Mouse (Mus musculus): ENCODE measurements around the gene Ap5z1. TPM values are rescaled to one million over a fixed set of nuclear protein-coding genes. Genes with fewer than 3 reads are reported as not detected.

The Ap5z1 gene
- polyA plus RNA-seq, 1 experiment from 2014 or later: 6.4 TPM

- no peak overlapping the region for H3K4me2 ChIP-seq (ENCODE audit: low read length)
- H3K9me3 ChIP-seq (replicated peaks; ENCODE audit: low read length): no peaks in the 10 kb centered on the region
- peaks cover 36% of the 10 kb centered on the region for H3K4me1 ChIP-seq (replicated peaks; ENCODE audit: insufficient read depth, low read length)
- DNase-seq (ENCODE audit: low spot score): no peak
- no peak for ATAC-seq (replicated peaks; ENCODE audit: low FRiP score, low read depth)
- H3K4me3 ChIP-seq (replicated peaks; ENCODE audit: low read depth, low read length): no peak overlapping the region
- 77% methylated on average over 7 of the region's 7 CpGs for WGBS
- H3K27me3 ChIP-seq (ENCODE audit: insufficient read depth, low read length): no peaks in the 10 kb centered on the region
- H3K9ac ChIP-seq (ENCODE audit: low read depth, low read length): no peak overlapping the region
- TF ChIP-seq CTCF (IDR thresholded peaks at IDR 0.05; ENCODE audit: low read depth): no peak
- H3K36me3 ChIP-seq (ENCODE audit: insufficient read depth, low read length): no peaks in the 10 kb centered on the region
- H3K27ac ChIP-seq: peak overlapping the region; percentile 94
These were observed 21.7 kb upstream of the Ap5z1 start for GRCm38 (mm10) chr5:142442045-142442440.

GRCm38 (mm10) chr5:142443514-142443913 is 20.2 kb upstream of the Ap5z1 start:
- no peak for DNase-seq (ENCODE audit: low spot score)
- Histone ChIP-seq H3K9ac (ENCODE audit: low read depth, low read length) (no peak overlapping the region), H3K4me1 (replicated peaks; ENCODE audit: insufficient read depth, low read length) (peaks cover 36% of the 10 kb centered on the region), H3K4me3 (replicated peaks; ENCODE audit: low read depth, low read length) (no peak overlapping the region), H3K27ac (peak overlapping the region; percentile 13; the same call in 1 of the 2 replicates), H3K4me2 (ENCODE audit: low read length) (no peak overlapping the region), H3K36me3 (ENCODE audit: insufficient read depth, low read length) (no peaks in the 10 kb centered on the region), H3K9me3 (replicated peaks; ENCODE audit: low read length) (no peaks in the 10 kb centered on the region), H3K27me3 (ENCODE audit: insufficient read depth, low read length) (no peaks in the 10 kb centered on the region)
- 60% methylated on average over 15 of the region's 15 CpGs for WGBS
- no peak for TF ChIP-seq CTCF (IDR thresholded peaks at IDR 0.05; ENCODE audit: low read depth)
- no peak for ATAC-seq (replicated peaks; ENCODE audit: low FRiP score, low read depth)

DNA sequence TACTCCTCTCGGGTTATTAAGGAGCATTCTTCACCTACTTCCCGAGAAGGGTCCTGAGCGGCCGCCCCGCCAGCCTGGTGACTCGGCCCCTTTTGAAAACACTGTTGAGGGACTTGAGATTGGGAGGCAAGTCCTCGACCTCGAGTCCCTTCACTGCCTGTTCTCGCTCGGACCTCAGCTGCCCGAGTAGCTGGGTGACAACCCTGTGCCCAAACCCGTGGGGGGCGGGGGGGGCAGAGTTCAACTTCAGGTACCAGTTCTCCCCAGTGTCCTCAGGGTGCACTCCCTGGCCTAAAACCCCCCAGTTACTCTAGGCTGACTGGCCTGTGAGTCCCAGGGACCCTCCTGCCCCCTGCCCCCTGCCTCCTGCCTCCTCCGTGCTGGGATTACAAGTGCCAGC is 19.8 kb upstream of the Ap5z1 start:
- H3K36me3 ChIP-seq (ENCODE audit: insufficient read depth, low read length): 0 out of 2 replicates have a peak, but pooled peaks cover under 1% of the 10 kb centered on the region
- 64% methylated on average over 14 of the region's 14 CpGs for WGBS
- H3K9ac ChIP-seq (ENCODE audit: low read depth, low read length): no peak overlapping the region
- no peaks in the 10 kb centered on the region for H3K27me3 ChIP-seq (ENCODE audit: insufficient read depth, low read length)
- no peak overlapping the region for H3K4me2 ChIP-seq (ENCODE audit: low read length)
- no peak overlapping the region for H3K27ac ChIP-seq
- H3K9me3 ChIP-seq (replicated peaks; ENCODE audit: low read length): no peaks in the 10 kb centered on the region
- ATAC-seq (replicated peaks; ENCODE audit: low FRiP score, low read depth) (no peak), DNase-seq (ENCODE audit: low spot score) (no peak)
- no peak for TF ChIP-seq CTCF (IDR thresholded peaks at IDR 0.05; ENCODE audit: low read depth)
- H3K4me3 ChIP-seq (replicated peaks; ENCODE audit: low read depth, low read length): no peak overlapping the region
- peaks cover 36% of the 10 kb centered on the region for H3K4me1 ChIP-seq (replicated peaks; ENCODE audit: insufficient read depth, low read length)

- peaks cover 26% of the 10 kb centered on the region for H3K4me1 ChIP-seq (replicated peaks; ENCODE audit: insufficient read depth, low read length)
These were observed 18.8 kb upstream of the Ap5z1 start for GRCm38 (mm10) chr5:142444791-142445531.

GRCm38 (mm10) chr5:142445709-142446108 is 18.0 kb upstream of the Ap5z1 start:
- Histone ChIP-seq H3K27ac (no peak overlapping the region), H3K9me3 (replicated peaks; ENCODE audit: low read length) (no peaks in the 10 kb centered on the region), H3K4me2 (ENCODE audit: low read length) (no peak overlapping the region), H3K9ac (ENCODE audit: low read depth, low read length) (no peak overlapping the region), H3K36me3 (ENCODE audit: insufficient read depth, low read length) (peaks cover 16% of the 10 kb centered on the region; the same call in 1 of the 2 replicates), H3K27me3 (ENCODE audit: insufficient read depth, low read length) (no peaks in the 10 kb centered on the region), H3K4me1 (replicated peaks; ENCODE audit: insufficient read depth, low read length) (peaks cover 23% of the 10 kb centered on the region), H3K4me3 (replicated peaks; ENCODE audit: low read depth, low read length) (no peak overlapping the region)
- WGBS: 65% methylated on average over 8 of the region's 8 CpGs
- no peak for TF ChIP-seq CTCF (IDR thresholded peaks at IDR 0.05; ENCODE audit: low read depth)
- DNase-seq (ENCODE audit: low spot score) (no peak), ATAC-seq (replicated peaks; ENCODE audit: low FRiP score, low read depth) (no peak)

More at GRCm38 (mm10) chr5:142444791-142445531, 18.8 kb upstream of the Ap5z1 start:
- no peak overlapping the region for H3K9ac ChIP-seq (ENCODE audit: low read depth, low read length)
- H3K36me3 ChIP-seq (ENCODE audit: insufficient read depth, low read length): peaks cover 10% of the 10 kb centered on the region; the same call in 1 of the 2 replicates
- TF ChIP-seq CTCF (IDR thresholded peaks at IDR 0.05; ENCODE audit: low read depth): no peak
- H3K27ac ChIP-seq: peak overlapping the region; percentile 6; the same call in 1 of the 2 replicates
- H3K9me3 ChIP-seq (replicated peaks; ENCODE audit: low read length): no peaks in the 10 kb centered on the region
- H3K27me3 ChIP-seq (ENCODE audit: insufficient read depth, low read length): no peaks in the 10 kb centered on the region
- no peak overlapping the region for H3K4me2 ChIP-seq (ENCODE audit: low read length)
- ATAC-seq (replicated peaks; ENCODE audit: low FRiP score, low read depth): no peak
- no peak overlapping the region for H3K4me3 ChIP-seq (replicated peaks; ENCODE audit: low read depth, low read length)
- no peak for DNase-seq (ENCODE audit: low spot score)
- WGBS: 63% methylated on average over 11 of the region's 11 CpGs

DNA sequence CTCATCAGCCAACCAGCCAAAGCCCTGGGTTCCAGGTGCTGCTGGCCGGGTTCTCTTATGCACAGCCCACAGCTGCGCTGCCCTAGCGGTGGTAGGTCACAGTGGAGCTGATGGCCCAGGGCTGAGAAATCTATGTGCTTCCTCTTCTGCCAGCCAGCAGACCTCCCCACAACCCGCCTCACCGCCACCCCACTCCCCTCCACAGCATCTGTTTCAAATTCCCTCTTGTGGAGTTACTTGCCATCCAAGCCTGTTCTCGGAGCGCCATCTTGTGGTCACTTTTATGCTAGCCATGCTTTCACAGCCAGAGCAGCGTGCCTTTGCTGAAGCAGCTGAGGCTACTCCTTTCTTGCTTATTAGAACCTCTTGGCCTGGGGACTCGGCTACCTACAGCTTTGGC is 15.7 kb upstream of the Ap5z1 start:
- Histone ChIP-seq H3K4me2 (ENCODE audit: low read length) (no peak overlapping the region), H3K4me3 (replicated peaks; ENCODE audit: low read depth, low read length) (no peak overlapping the region), H3K27me3 (ENCODE audit: insufficient read depth, low read length) (no peaks in the 10 kb centered on the region), H3K9ac (ENCODE audit: low read depth, low read length) (no peak overlapping the region), H3K9me3 (replicated peaks; ENCODE audit: low read length) (no peaks in the 10 kb centered on the region), H3K27ac (no peak overlapping the region), H3K36me3 (ENCODE audit: insufficient read depth, low read length) (peaks cover 22% of the 10 kb centered on the region), H3K4me1 (replicated peaks; ENCODE audit: insufficient read depth, low read length) (peaks cover 13% of the 10 kb centered on the region)
- ATAC-seq (replicated peaks; ENCODE audit: low FRiP score, low read depth): peak; percentile 23
- 5% methylated on average over 9 of the region's 9 CpGs for WGBS
- peak; percentile 99 for TF ChIP-seq CTCF (IDR thresholded peaks at IDR 0.05; ENCODE audit: low read depth)
- DNase-seq (ENCODE audit: low spot score): peak; percentile 95
